Mouse (Mus musculus): ENCODE measurements at regions not wholly inside any gene's neighbourhood (a gene's known extent, or its start where the extent isn't known, plus 50 kb on each side); places are given as distances from the start of the nearest gene placed in this dataset.

DNA sequence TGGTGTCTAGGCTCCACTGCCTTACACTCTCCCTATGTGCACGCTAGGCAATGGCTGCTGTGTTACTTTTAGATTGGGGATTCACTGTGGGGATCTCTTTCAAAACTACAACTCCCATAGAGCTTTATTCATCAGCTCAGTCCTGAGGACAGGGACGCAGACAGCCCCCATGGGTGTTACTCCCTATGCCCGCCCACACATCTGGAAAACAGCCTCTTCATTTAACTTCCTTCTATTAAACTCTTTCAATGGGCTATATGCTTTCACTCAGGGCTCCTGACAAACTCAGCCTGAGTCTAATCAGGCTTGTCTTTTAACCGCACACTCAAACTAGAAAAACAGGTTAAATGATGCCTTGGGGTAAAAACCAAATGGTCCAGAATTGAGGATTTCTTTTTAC lies 95.3 kb upstream of the Mdm1 start:
- TF ChIP-seq CTCF (IDR thresholded peaks at IDR 0.05; ENCODE audit: low read depth) = no peak
- 72% methylated on average over 4 of the region's 4 CpGs for WGBS
- H3K4me1 ChIP-seq (ENCODE audit: insufficient read depth, low read length) = no peaks in the 10 kb centered on the region
- no peak overlapping the region for H3K27ac ChIP-seq
- H3K4me2 ChIP-seq (ENCODE audit: low read depth, low read length) = no peak overlapping the region
- no peaks in the 10 kb centered on the region for H3K9me3 ChIP-seq (ENCODE audit: low read length)
- H3K4me3 ChIP-seq (ENCODE audit: low read length) = no peak overlapping the region
- H3K36me3 ChIP-seq (ENCODE audit: insufficient read depth, low read length) = no peaks in the 10 kb centered on the region
- ATAC-seq (no peak), DNase-seq (ENCODE audit: low spot score) (no peak)
- no peak overlapping the region for H3K9ac ChIP-seq (replicated peaks; ENCODE audit: low read length)
- no peaks in the 10 kb centered on the region for H3K27me3 ChIP-seq (ENCODE audit: insufficient read depth, low read length)

GRCm38 (mm10) chr10:118046831-118047230 lies 94.8 kb upstream of the Mdm1 start:
- ATAC-seq = no peak
- 88% methylated on average over 1 of the region's 1 CpGs for WGBS

DNA sequence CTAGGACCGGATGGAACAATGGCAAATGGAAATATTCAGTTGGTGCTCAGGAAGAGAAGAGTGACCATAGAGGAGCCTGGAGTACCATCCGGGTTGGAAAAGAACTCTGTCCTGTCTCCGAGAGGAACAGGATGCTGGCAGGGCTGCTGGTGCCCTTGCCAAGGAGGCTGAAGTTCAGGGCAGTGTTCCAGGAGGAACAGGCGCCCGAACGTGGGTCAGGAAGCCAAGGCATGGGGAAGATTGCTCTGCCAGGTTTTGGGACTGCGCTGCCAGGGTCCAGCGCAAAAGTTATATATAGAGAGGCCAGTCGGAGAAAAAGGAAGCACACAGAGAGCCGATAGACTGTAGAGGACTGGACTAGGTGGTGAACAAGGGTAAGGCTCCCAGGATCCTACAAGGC lies 92.3 kb upstream of the Mdm1 start:
- DNase-seq (ENCODE audit: low spot score) (peak; percentile 59), ATAC-seq (peak; percentile 45; the same call in 1 of the 2 replicates)
- 66% methylated on average over 10 of the region's 10 CpGs for WGBS
- no peaks in the 10 kb centered on the region for H3K9me3 ChIP-seq (ENCODE audit: low read length)
- no peak overlapping the region for H3K9ac ChIP-seq (replicated peaks; ENCODE audit: low read length)
- H3K27me3 ChIP-seq (ENCODE audit: insufficient read depth, low read length) = no peaks in the 10 kb centered on the region
- no peaks in the 10 kb centered on the region for H3K36me3 ChIP-seq (ENCODE audit: insufficient read depth, low read length)
- H3K27ac ChIP-seq = no peak overlapping the region
- H3K4me1 ChIP-seq (ENCODE audit: insufficient read depth, low read length) = no peaks in the 10 kb centered on the region
- no peak for TF ChIP-seq CTCF (IDR thresholded peaks at IDR 0.05; ENCODE audit: low read depth)
- peak overlapping the region; percentile 23; the same call in 1 of the 2 replicates for H3K4me2 ChIP-seq (ENCODE audit: low read depth, low read length)
- no peak overlapping the region for H3K4me3 ChIP-seq (ENCODE audit: low read length)

More at GRCm38 (mm10) chr10:118046831-118047230, 94.8 kb upstream of the Mdm1 start:
- Histone ChIP-seq H3K27me3 (ENCODE audit: insufficient read depth, low read length) (no peaks in the 10 kb centered on the region), H3K4me3 (ENCODE audit: low read length) (no peak overlapping the region), H3K9ac (replicated peaks; ENCODE audit: low read length) (no peak overlapping the region), H3K4me2 (ENCODE audit: low read depth, low read length) (no peak overlapping the region), H3K4me1 (ENCODE audit: insufficient read depth, low read length) (no peaks in the 10 kb centered on the region), H3K27ac (no peak overlapping the region), H3K36me3 (ENCODE audit: insufficient read depth, low read length) (no peaks in the 10 kb centered on the region), H3K9me3 (ENCODE audit: low read length) (no peaks in the 10 kb centered on the region)
- no peak for TF ChIP-seq CTCF (IDR thresholded peaks at IDR 0.05; ENCODE audit: low read depth)
- DNase-seq (ENCODE audit: low spot score) = no peak

DNA sequence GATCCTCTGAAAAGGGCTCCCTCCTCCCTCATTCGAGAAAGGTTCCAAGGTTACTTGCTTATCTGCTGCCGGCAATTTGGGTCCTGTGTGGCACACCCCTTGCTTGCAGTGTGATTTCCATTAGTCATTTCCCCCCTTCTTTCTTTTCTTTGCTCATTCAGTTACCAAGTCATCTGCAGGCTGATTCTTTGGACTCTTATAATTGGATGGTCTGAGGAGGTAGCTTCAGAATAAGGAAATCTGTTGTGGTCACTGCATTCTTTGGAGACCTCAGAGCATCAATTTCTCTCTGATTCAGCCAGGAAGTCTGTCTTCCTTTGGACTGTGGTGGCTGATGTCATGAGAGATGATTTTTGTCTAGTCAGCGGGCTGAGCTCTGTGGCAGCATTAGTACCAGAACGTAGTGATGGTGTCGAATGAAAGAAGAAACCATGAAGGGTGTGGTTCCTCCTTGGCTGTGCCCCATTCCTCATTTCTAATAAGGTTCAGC lies 91.4 kb upstream of the Mdm1 start:
- DNase-seq (ENCODE audit: low spot score) (no peak), ATAC-seq (no peak)
- 86% methylated on average over 5 of the region's 5 CpGs for WGBS
- no peak for TF ChIP-seq CTCF (IDR thresholded peaks at IDR 0.05; ENCODE audit: low read depth)
- Histone ChIP-seq H3K36me3 (ENCODE audit: insufficient read depth, low read length) (no peaks in the 10 kb centered on the region), H3K9me3 (ENCODE audit: low read length) (no peaks in the 10 kb centered on the region), H3K27me3 (ENCODE audit: insufficient read depth, low read length) (no peaks in the 10 kb centered on the region), H3K9ac (replicated peaks; ENCODE audit: low read length) (no peak overlapping the region), H3K4me1 (ENCODE audit: insufficient read depth, low read length) (no peaks in the 10 kb centered on the region), H3K27ac (no peak overlapping the region), H3K4me3 (ENCODE audit: low read length) (no peak overlapping the region), H3K4me2 (ENCODE audit: low read depth, low read length) (no peak overlapping the region)

DNA sequence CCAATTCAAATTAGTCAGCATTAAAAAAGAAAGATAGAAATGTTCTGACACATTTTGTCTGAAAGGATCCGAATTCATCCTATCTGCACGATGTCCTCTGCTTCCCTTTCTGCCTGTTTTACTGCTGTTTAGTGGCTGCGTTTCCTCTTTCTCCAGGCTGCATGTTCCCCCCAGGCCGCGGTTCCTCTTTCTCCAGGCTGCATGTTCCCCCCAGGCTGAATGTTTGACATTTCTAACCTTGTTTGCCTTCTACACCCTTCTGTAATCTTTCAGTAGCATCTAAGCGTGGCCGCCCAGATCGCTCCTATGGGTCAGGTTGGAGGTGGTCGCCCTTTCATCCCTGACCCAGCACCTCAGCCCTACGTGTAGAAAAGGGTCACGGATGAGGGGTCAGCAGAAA lies 89.6 kb upstream of the Mdm1 start:
- 87% methylated on average over 11 of the region's 11 CpGs for WGBS

DNA sequence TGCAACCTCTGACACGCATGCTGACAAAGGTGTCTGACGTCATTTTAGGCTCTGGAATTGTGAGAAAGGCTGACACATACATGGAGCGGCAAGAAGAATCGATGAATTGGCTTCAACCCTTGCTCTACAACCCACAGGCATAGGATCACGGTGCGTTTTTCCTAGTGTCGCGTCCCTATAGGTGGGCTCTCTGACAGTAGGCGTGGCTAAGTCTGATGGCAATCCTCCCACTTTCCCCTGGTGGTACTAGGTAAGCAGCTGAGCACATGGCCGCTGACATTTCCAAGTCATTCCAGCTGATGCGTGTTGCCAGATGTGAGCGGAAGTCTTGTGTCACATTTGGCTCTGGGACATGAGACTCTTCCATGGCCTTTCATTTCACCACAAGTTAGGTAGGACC lies 89.1 kb upstream of the Mdm1 start:
- H3K27ac ChIP-seq = no peak overlapping the region
- ATAC-seq = no peak
- H3K9ac ChIP-seq (replicated peaks; ENCODE audit: low read length) = no peak overlapping the region
- DNase-seq (ENCODE audit: low spot score) = no peak
- no peaks in the 10 kb centered on the region for H3K36me3 ChIP-seq (ENCODE audit: insufficient read depth, low read length)
- 87% methylated on average over 12 of the region's 12 CpGs for WGBS
- H3K9me3 ChIP-seq (ENCODE audit: low read length) = no peaks in the 10 kb centered on the region
- H3K4me3 ChIP-seq (ENCODE audit: low read length) = no peak overlapping the region
- H3K4me1 ChIP-seq (ENCODE audit: insufficient read depth, low read length) = no peaks in the 10 kb centered on the region
- no peak overlapping the region for H3K4me2 ChIP-seq (ENCODE audit: low read depth, low read length)
- no peaks in the 10 kb centered on the region for H3K27me3 ChIP-seq (ENCODE audit: insufficient read depth, low read length)
- TF ChIP-seq CTCF (IDR thresholded peaks at IDR 0.05; ENCODE audit: low read depth) = no peak

More for the DNA sequence above, 89.6 kb upstream of the Mdm1 start:
- no peak for DNase-seq (ENCODE audit: low spot score)
- Histone ChIP-seq H3K4me1 (ENCODE audit: insufficient read depth, low read length) (no peaks in the 10 kb centered on the region), H3K4me2 (ENCODE audit: low read depth, low read length) (no peak overlapping the region), H3K27ac (no peak overlapping the region), H3K36me3 (ENCODE audit: insufficient read depth, low read length) (no peaks in the 10 kb centered on the region), H3K9ac (replicated peaks; ENCODE audit: low read length) (no peak overlapping the region), H3K27me3 (ENCODE audit: insufficient read depth, low read length) (no peaks in the 10 kb centered on the region), H3K4me3 (ENCODE audit: low read length) (no peak overlapping the region), H3K9me3 (ENCODE audit: low read length) (no peaks in the 10 kb centered on the region)
- TF ChIP-seq CTCF (IDR thresholded peaks at IDR 0.05; ENCODE audit: low read depth) = no peak
- no peak for ATAC-seq

DNA sequence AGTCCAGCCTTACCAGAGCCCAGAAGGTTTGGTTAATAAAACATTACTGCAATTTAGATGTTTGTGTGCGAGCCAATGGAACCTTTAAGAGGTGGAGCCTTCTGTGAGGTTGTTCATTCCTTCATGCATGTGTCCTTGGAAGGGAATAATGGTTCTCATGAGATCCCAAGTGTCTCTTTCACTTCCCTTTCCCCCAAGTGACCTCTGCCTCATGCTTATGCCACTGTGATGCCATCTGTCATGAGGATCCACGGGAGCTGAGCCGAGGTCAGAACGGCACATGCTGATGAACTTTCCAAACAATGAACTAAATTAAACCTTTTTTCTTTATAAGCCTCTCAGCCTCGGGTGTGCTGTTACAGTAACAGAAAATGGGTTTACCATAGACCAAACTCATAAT lies 88.6 kb upstream of the Mdm1 start:
- H3K4me3 ChIP-seq (ENCODE audit: low read length) = no peak overlapping the region
- no peak overlapping the region for H3K27ac ChIP-seq
- no peaks in the 10 kb centered on the region for H3K27me3 ChIP-seq (ENCODE audit: insufficient read depth, low read length)
- no peaks in the 10 kb centered on the region for H3K36me3 ChIP-seq (ENCODE audit: insufficient read depth, low read length)
- no peak for TF ChIP-seq CTCF (IDR thresholded peaks at IDR 0.05; ENCODE audit: low read depth)
- H3K9me3 ChIP-seq (ENCODE audit: low read length) = no peaks in the 10 kb centered on the region
- ATAC-seq (no peak), DNase-seq (ENCODE audit: low spot score) (no peak)
- H3K4me1 ChIP-seq (ENCODE audit: insufficient read depth, low read length) = no peaks in the 10 kb centered on the region
- 90% methylated on average over 5 of the region's 5 CpGs for WGBS
- no peak overlapping the region for H3K9ac ChIP-seq (replicated peaks; ENCODE audit: low read length)
- no peak overlapping the region for H3K4me2 ChIP-seq (ENCODE audit: low read depth, low read length)
